Mouse (Mus musculus): ENCODE results near the gene Bcor.

GRCm38 (mm10) chrX:12150425-12150824 is 9.7 kb downstream of the Bcor start:
- TF ChIP-seq POLR2A (IDR thresholded peaks at IDR 0.05; ENCODE audit: borderline replicate concordance, extremely low read depth, low read depth, low read length) (no peak), CTCF (IDR thresholded peaks at IDR 0.05; ENCODE audit: insufficient read depth, low read length) (no peak)

Measured in lung, adult 2 months (tissue).